Mouse (Mus musculus) testis, postnatal 10 days (tissue): ENCODE data around the gene Rnf43.
A peak's percentile ranks its signal among the peaks of the same experiment; 100 is the strongest.

Experiments
- DNase-seq: peaks from one replicate; pipeline ENCODE4 v3.0.0; 2021; ENCODE audit warnings: low spot score

Rnf43 gene

DNA sequence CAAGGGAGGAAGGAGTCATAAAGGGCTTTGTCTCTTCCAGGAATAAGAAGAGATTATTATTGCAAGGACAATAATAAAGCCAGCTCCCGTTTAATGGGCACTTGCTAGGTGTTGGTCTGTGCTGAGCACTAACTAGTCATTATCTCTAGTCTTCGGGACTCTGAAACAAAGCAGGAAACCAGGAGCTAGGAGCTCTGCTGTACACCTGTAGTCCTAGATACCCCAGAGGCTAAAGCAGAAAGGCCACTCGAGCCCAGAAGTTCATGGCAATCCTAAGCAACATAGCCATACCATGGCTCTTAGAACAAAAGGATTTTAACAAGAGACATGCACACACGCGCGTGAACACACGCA, 47.7 kb downstream of the Rnf43 start:
- no peak for DNase-seq

DNA sequence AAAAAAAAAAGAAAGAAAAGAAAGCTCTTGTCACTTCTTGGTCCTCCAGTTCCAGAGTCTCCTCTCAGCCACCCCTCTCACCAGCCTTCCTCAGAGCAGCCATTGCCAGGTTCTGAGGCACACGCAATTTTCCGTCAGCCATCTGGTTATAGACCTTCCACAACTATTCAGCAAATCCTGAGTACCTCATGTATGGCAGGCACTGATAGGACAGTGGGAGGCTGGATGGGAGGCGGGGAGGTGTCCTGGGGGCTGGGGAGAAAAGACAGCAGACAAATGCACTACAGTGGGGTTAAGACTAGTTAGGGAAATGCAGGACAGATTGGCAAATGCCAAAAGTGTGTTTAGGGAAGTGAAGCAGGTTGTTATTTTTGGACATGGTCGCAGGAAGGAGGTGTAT, 49.7 kb downstream of the Rnf43 start:
- DNase-seq, result no peak

DNA sequence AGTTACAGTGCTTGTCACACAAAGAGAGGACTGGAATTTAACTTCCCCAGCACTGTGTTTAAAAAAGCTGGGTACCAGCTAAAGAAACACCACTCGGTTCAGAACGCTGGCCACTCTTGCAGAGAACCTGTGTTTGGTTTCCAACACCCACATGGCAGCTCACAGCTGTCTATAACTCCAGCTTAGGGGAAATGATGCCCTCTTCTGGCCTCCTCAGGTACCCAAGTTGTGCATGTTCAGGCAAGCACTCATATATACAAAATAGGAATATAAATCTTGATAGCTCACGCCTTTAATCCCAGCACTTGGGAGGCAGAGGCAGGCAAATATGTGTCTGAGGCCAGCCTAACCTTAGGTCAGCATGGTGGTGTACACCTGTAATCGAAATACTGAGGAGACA, 53.5 kb downstream of the Rnf43 start:
- no peak for DNase-seq

DNA sequence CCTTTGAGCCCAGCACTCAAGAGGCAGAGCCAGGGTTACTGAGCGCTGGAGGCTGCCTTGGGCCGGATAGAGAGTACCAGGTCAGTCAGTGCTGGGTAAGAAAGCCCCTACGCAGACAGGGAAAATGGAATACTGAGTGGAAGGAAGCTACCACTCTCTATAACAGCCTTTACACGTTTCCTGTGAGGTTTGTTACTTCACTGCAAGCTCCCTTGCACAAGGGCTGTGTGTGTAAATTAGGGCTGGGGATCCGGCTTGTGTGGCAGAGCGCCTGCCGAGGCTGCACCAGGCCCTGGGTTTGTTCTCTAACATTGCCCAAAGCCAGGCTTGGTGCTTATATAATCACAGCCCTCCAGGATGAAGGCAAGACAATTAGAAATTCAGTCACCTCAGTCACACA, 57.0 kb downstream of the Rnf43 start:
- DNase-seq, result no peak

DNA sequence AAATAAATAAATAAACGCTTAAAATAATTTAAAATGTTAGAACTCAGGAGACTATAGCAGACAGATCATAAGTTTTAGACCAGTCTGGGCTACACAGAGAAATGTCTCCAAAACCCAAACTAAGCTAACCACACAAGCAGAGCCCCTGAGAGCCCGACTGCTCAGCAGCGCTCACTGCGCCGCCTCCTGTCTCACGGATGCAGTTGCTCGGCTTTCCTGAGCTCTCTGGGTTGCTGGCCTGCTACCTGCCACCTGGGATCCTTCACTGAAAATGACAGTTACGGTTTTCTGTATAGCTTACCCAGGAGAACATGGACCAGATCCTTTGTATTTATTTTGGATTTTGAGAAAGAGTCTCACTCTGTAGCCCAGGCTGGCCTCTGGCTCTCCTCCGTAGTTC, 57.8 kb downstream of the Rnf43 start:
- DNase-seq, result no peak

DNA sequence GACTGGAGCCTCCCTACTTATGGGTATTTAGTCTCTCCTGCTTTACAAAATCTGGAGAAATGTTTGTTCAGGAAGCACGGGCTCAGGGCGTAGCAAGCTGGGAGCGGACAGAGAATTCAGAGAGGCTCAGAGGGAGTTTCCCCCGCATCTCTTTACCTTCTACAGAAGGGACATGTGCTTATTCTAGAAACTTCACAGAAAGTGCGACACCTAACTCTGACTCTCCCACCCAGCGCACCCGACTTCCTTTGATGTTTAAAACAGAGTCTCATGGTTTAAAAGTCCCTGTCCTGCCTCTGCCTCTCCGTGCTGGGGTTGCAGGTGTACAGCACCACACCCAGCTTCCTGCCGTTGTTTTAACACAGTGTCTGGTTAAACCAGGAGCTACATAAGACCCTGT, 58.3 kb downstream of the Rnf43 start:
- no peak for DNase-seq

DNA sequence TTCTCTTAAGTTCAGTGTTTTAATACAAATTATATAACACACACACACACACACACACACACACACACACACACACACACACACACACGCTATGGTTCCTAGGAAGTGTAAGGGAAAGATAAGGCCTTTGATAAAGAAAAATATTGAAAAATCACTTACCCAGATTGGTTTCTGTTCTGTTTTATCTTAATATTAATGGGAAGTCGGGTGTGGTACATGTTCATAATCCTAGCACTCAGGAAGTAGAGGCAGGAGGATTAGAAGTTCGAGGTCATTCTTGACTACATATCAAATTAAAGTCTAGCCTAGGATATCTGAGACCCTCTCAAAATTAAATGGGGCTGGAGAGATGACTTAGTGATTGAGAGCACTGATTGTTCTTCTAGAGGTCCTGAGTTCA, 59.6 kb downstream of the Rnf43 start:
- DNase-seq, result no peak

GRCm38 (mm10) chr11:87722891-87723290, 60.4 kb downstream of the Rnf43 start:
- no peak for DNase-seq

DNA sequence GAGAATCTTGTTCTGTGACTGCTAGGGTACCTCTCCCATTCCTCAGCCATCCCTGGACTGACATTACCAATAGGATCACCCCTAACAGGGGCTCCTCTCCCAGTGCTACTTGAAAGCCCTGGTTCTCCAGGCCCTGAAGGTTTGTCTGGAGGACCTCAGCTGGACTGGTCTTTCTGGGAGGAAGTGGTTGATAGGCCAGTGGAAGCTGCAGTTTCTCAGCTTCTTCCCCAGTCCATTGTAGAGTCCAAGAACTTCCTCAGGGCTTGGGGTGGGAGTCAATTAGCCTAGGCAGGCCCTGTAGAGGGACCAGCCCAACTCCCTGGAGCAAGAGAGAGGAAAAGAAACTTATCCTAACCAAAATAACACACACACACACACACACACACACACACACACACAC, 63.0 kb downstream of the Rnf43 start:
- DNase-seq, result no peak

- no peak for DNase-seq
These were observed 63.5 kb downstream of the Rnf43 start for GRCm38 (mm10) chr11:87725964-87726562.

- DNase-seq, result no peak
These were observed 64.5 kb downstream of the Rnf43 start for GRCm38 (mm10) chr11:87727021-87727420.

GRCm38 (mm10) chr11:87727471-87727870, 64.9 kb downstream of the Rnf43 start:
- DNase-seq, result no peak

GRCm38 (mm10) chr11:87728850-87729592, 66.5 kb downstream of the Rnf43 start:
- DNase-seq, result no peak

DNA sequence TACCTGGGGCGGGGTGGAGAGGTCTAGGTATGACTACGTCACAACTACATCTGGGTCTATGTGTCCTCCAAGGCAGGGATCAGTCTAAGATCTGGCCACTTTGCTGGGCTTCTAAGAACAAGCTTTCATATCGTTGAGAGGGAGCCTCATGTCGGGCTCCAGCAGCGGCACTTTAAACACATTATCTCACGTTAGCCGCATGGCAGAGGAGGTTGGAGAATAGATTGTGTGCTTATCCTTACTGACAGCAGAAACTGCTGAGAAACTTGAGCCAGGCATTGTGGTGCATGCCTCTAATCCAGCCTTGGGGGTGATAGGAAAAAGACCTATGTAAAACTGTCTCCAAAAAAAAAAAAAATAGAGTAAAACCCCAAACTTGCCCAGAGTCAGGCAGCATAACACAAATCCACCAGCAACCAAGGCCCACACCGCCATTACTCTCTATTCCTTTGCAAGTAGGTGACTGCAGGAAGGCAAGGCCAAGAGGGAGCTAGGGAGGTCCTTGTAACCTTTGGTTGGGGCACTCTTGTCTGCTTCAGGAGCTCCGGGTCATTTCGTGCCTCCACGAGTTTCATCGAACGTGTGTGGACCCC, 67.2 kb downstream of the Rnf43 start:
- DNase-seq, result no peak

DNA sequence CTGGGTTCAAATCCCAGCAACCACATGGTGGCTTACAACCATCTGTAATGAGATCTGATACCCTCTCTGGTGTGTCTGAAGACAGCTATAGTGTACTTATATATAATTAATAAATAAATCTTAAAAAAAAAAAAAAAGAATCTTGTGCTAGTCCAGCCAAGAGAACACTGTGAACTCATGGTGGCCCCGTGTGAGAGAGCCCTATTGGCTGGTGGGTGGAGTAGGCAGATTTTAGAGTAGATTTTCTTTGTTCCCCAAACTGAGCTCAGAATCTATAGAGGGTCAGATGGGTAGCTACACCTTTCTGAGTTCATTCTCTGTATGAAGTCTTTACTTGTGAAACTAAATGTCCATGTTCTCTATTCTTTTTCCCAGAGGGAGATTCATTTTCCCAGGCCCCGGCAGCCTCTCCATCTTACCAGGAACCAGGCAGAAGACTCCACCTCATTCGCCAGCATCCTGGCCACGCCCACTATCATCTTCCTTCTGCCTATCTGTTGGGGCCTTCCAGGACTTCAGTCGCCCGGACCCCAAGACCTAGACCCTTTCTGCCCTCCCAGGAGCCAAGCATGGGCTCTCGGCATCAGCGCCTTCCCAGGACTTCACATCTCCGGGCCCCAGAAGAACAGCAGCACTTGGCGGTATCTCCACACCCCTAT, 68.3 kb downstream of the Rnf43 start:
- no peak for DNase-seq

GRCm38 (mm10) chr11:87734346-87734745, 71.8 kb downstream of the Rnf43 start:
- DNase-seq, result no peak

GRCm38 (mm10) chr11:87735691-87736090, 73.2 kb downstream of the Rnf43 start:
- no peak for DNase-seq

DNA sequence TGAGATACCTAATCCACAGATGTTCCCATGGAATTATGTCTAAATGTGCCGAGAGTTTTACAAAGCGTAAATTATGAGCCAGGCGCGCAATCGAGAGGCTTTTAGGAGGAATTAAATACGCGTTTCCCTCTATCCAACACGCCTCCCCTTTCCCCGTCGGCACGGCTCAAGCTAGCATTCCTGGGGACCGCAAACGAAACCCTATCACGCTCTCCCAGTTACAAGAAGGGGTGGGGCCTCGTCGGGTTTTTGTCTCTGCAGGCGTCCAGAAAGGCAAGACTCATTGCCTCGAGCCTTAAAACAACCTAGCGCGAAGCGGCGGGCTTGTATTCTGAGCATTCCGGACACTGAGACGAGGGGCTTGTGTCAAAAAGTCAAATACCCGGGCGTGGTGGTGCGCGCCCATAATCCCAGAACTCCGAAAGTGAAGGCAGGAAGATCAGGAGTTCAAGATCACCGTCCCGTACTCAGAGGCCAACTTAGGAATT, 74.2 kb downstream of the Rnf43 start:
- DNase-seq, result peak; percentile 75

DNA sequence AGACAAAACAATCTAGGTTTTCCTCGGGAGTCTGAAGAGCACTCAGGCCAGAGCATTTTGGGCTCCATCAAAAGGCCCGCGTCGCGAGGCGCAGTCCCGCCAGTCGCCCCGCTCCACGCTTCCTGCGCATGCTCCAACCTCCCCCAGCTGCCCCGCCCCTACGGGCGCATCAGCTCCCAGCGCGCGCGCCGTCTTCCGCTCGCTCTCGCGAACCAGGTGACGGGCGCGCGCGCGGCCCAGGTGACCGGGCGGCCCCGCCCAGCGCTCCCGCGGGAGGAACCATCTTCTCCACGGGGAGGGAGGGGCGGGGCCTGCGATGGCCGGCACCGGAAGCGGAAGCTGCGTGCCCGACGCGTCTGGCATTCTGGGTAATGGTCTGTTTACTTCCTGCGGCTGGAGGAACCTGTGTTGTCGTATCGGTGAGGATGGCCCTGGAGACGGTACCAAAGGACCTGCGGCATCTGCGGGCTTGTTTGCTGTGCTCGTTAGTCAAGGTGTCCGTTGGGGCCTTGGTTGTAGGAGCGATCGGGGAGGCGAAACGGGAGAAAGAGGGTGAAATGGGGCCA, 74.7 kb downstream of the Rnf43 start, which contains the start of gene Supt4a:
TSS of gene Supt4a (plus strand) at position 378 of the 566 bp plus-strand sequence.
- DNase-seq, result peak; percentile 99

- no peak for DNase-seq
These were observed 81.2 kb downstream of the Rnf43 start for GRCm38 (mm10) chr11:87743691-87744090.

DNA sequence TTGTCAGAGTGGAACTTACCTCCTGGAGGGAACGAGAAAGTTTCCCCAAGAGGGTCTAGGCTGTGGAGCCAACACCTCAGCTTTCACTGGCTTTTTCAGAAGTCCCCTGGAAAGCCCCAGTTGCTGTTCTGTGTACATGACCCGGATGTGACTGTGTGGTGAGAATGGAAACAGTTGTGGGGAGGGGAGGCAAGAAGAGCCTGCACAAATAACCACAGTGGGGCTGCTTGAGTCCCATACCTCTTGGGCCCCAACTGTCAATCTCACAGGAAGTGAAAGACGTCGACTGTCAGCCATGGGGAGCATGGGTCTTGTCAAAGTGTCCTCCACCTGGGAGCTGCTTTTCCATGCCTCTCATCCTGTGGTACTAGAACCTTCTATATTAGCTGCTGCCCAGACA, 82.4 kb downstream of the Rnf43 start:
- no peak for DNase-seq
